Mouse (Mus musculus): Measurements from ENCODE around the gene Bcat1. TPM values are rescaled to one million over a fixed set of nuclear protein-coding genes. Genes with fewer than 3 reads are reported as not detected.

Bcat1 gene
- polyA plus RNA-seq, 1 experiment from 2014 or later, result 54.7 TPM

DNA sequence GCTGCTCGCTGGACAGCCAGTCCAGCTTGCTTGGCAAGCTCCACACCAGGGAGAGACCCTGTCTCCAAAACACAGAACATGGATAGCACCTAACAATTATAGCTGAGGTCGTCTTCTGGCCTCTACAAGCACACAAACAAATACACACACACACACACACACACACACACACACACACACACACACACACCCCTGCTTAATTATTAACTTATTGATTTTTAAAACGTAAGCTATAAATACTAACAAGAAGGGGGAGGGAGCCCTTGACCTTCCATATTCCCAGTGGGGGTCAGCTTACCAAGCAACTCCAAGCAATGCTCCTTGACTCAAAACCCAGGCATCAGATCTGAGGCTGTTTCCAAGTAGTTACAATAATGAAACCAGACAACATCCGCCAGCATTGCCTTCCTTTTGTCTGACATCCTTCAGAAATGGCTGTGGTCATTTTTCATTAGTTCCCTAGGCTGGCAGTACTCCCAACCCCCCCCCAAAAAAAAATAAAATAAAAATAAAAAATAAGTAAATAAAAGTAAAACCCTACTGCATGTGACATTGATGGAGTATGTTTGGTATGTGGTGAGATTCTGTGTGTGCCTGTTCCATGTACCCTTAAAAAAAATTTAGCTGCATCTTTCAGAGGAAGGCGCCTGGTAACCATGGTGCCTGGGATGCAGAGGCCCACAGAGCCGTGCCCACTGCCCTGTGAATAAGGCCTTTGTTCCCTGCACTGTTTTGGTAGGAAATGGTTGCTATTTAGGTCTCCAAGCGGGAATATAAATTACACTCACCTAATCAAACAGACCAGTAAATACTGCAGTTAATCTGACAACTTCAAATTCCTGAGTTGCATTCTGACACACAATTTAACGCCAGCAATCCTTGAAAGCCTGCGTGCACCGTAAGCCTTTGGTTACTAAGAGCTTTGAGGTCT is 131.3 kb downstream of the Bcat1 start:
- Histone ChIP-seq H3K9ac (ENCODE audit: low read length) (no peak overlapping the region), H3K4me1 (ENCODE audit: control insufficient read depth, insufficient read depth, low read length) (peaks cover 10% of the 10 kb centered on the region; the same call in 1 of the 2 replicates), H3K27me3 (ENCODE audit: control insufficient read depth, insufficient read depth, low read length) (no peaks in the 10 kb centered on the region), H3K4me2 (ENCODE audit: low read depth, severe bottlenecking) (no peak overlapping the region), H3K36me3 (ENCODE audit: control insufficient read depth, insufficient read depth, low read length) (no peaks in the 10 kb centered on the region), H3K4me3 (ENCODE audit: low read depth, low read length) (no peak overlapping the region), H3K27ac (replicated peaks; ENCODE audit: low read depth, low read length) (peak overlapping the region; percentile 80), H3K9me3 (ENCODE audit: control insufficient read depth, low read length) (no peaks in the 10 kb centered on the region)
- peak; percentile 72; the same call in 1 of the 2 replicates for ATAC-seq (ENCODE audit: insufficient number of reproducible peaks, low FRiP score, low TSS enrichment, low read depth)
- DNase-seq (ENCODE audit: low spot score), result peak; percentile 76
- 34% methylated on average over 10 of the region's 10 CpGs for WGBS

Other genes starting within 250 kb of the Bcat1 start
- gene Lrmp, start 39.5 kb upstream of the Bcat1 start, polyA plus RNA-seq (2014; fragmentation: Nextera tagmentation; extraction: Ambion mirVana), result 1.7 and 3.2 TPM in 2 replicates
- gene Casc1, start 134.8 kb upstream of the Bcat1 start, polyA plus RNA-seq (2014; fragmentation: Nextera tagmentation; extraction: Ambion mirVana), result 0.31 and 0.39 TPM in 2 replicates
- 27.5 and 31.2 TPM in 2 replicates for gene Etfrf1, start 134.9 kb upstream of the Bcat1 start, polyA plus RNA-seq (2014; fragmentation: Nextera tagmentation; extraction: Ambion mirVana)
- gene Kras, start 174.1 kb upstream of the Bcat1 start, polyA plus RNA-seq (2014; fragmentation: Nextera tagmentation; extraction: Ambion mirVana), result 94.8 and 106 TPM in 2 replicates